Mouse (Mus musculus) olfactory bulb, adult 2 months (tissue): ENCODE data around the gene Adgrv1. TPM values are rescaled to one million over a fixed set of nuclear protein-coding genes. Genes with fewer than 3 reads are reported as not detected.

Source experiments
- H3K27ac ChIP-seq: fragments of 200-500 bp; 2 replicates; pipeline ENCODE4 v1.5.1; 2012; ENCODE audit warnings: low read depth, low read length; ENCODE audit not compliant: insufficient read depth
- H3K4me1 ChIP-seq: fragments of 200-500 bp; 2 replicates; pipeline ENCODE4 v1.6.1; 2012; ENCODE audit warnings: low read length; ENCODE audit not compliant: control insufficient read depth, insufficient read depth
- H3K4me3 ChIP-seq: fragments of 200-500 bp; 2 replicates; pipeline ENCODE4 v1.5.1; 2012; ENCODE audit warnings: mild to moderate bottlenecking, low read depth, low read length, moderate library complexity; ENCODE audit not compliant: insufficient read depth
- CTCF ChIP-seq: fragments of 200-500 bp; IDR thresholded peaks from 2 replicates; pipeline ENCODE4 v1.5.1; 2012; ENCODE audit warnings: low read depth, mild to moderate bottlenecking, low read length, moderate library complexity; ENCODE audit not compliant: insufficient read depth
- POLR2A ChIP-seq: fragments of 200-500 bp; IDR thresholded peaks from 2 replicates; pipeline ENCODE4 v1.6.1; 2012; ENCODE audit warnings: mild to moderate bottlenecking, low read depth, low read length, moderate library complexity; ENCODE audit not compliant: insufficient read depth
- WGBS: fragments of 180-500 bp; shearing (Covaris S2); methylation state at CpG from one replicate; pipeline ENCODE4 v1.1.7; 2018; 5-methylcytosine and 5-hydroxymethylcytosine counted together
- polyA plus RNA-seq: library from polyadenylated mRNA; stranded (reverse); fragments of >200 nt; gene quantifications from 2 replicates; pipeline ENCODE4 v1.2.4, GENCODE M21; 2012; ENCODE audit warnings: low replicate concordance; ENCODE audit not compliant: missing spikeins, insufficient read depth, insufficient read length

The Adgrv1 gene
- polyA plus RNA-seq, 1 experiment = not detected

DNA sequence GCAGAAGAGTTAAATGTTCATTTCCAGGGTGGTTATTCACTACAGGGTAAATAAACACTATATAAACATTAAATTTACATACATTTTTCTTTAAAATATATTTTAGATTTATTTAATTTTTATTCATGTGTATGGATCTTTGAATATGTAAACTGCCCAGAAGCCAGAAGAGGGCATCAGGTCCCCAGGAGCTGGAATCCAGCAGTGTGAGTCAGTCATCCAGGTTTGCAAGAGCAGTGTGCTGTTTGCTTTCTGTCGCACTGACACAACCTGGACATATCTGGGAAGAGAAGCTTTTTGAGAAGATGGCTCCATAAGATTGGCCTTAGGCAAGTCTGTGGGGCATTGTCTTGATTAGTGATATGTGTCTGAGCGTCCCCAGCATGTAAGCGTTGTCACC is 191.5 kb downstream of the Adgrv1 start:
- Histone ChIP-seq H3K4me3 (no peak overlapping the region), H3K27ac (no peak overlapping the region), H3K4me1 (no peaks in the 10 kb centered on the region)
- TF ChIP-seq CTCF = no peak
- no peak for TF ChIP-seq POLR2A
- WGBS = 88% methylated on average over 3 of the region's 3 CpGs

DNA sequence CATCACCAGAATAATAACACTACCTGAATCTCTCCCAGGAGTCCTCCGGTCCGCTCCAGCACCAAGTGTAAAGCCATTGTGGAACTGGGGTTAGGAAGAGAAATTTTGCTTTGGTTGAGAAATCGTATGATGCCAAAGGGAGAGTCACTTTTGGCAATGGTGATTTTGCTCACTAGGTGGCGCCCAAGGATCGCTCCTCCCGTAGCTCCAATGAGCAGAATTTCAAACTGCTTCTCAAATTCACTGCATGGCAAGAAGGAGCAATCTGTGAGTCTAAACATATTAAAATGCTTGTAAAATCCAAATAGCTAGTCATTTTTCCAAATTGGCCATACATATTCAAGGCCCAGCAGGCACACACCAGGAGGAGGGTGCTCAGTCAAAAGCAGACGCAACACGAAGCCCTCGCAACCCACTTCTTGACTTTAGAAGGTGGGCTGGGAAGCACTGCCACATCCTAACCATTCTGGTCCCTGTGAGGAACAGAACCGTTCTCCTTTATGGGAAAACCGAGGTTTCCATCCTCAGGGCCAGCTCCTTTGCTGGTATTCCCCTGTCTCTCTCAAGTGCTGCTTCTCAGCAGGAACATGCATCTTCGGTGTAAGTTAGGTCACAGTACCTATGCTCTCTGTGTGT is 193.4 kb downstream of the Adgrv1 start:
- no peak overlapping the region for H3K27ac ChIP-seq
- peak; percentile 39; the same call in 1 of the 2 replicates for TF ChIP-seq CTCF
- TF ChIP-seq POLR2A = no peak
- H3K4me1 ChIP-seq = no peaks in the 10 kb centered on the region
- WGBS = 38% methylated on average over 12 of the region's 12 CpGs
- no peak overlapping the region for H3K4me3 ChIP-seq

DNA sequence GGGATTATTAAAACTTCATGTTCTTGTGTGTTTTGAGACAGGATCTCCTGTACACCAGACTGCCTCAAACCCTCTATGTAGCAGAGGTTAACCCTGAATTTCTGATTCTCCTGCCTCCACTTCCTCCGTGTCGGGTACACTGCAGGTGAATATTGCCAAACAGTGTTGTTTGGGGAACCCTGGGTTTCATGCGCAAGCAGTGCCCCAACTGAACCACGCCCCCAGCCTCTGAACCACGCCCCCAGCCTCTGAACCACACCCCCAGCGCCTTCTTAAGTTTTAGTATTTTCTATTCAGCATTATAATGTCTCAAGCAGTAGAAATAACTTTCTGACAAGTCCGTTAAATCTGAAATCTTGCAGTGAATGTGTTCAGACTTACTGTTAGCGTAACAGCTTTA is 195.9 kb downstream of the Adgrv1 start:
- TF ChIP-seq CTCF (no peak), POLR2A (no peak)
- H3K27ac ChIP-seq = no peak overlapping the region
- no peaks in the 10 kb centered on the region for H3K4me1 ChIP-seq
- WGBS = 86% methylated on average over 8 of the region's 8 CpGs
- no peak overlapping the region for H3K4me3 ChIP-seq

DNA sequence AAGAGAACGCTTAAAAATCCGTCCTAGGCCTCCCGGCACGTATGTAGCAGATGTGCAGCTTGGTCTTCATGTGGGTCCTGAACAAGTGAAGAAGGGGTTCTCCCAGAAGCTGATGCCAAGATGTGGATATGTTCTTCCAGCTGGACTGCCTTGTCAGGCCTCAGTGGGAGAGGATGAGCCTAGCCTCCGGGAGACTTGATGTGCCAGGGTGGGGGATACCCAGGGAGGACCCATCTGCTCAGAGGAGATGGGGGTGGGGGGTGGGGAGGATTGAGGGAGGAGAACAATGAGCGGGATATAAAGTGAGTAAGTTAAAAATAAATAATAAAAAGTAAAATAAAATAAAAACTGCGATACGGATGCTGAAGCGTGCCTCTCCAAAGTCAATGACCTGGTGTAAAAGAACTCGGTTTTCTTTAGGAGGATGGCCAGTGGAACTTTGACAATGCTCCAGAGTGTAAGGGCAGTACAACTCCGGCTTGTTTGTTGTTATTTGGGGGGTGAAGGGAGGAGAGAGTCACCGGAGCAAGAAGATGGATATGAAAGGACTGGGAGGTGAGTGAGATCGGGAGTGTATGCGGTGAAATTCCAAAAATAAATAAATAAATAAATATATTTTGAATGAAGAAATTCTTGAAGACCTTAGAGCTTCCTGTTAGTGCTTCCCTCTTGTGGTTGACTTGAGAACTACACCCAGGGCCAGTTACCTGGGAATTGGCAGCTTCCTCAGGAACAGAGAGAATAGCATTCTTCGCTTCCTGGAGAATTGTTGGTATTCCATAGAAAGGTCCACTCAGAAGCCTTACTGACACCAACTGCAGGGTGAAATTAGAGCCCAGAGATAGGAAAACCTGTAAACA is 205.8 kb downstream of the Adgrv1 start:
- TF ChIP-seq POLR2A (no peak), CTCF (no peak)
- Histone ChIP-seq H3K4me1 (no peaks in the 10 kb centered on the region), H3K27ac (no peak overlapping the region), H3K4me3 (no peak overlapping the region)
- WGBS = 74% methylated on average over 15 of the region's 15 CpGs

DNA sequence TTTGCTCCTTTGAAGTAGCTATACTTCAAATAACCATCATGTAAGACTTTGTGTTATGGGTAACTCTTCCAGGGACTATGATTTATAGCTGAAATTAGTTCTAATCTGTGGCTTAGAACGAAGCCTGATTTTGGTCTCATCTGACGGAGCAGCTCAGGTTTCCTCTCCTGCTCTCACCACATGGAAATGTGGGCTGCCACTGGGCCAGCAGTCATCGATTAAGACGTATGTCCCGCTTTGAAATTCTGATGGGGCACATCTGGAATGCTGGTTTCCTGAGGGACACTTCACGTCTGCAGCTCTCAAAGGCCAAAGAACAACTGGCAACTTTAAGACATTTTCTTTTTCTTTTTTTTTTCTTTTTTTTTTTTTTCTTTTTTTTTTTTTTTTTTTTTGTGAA is 207.8 kb downstream of the Adgrv1 start:
- WGBS = 89% methylated on average over 6 of the region's 6 CpGs
- TF ChIP-seq POLR2A (no peak), CTCF (no peak)
- no peak overlapping the region for H3K4me3 ChIP-seq

DNA sequence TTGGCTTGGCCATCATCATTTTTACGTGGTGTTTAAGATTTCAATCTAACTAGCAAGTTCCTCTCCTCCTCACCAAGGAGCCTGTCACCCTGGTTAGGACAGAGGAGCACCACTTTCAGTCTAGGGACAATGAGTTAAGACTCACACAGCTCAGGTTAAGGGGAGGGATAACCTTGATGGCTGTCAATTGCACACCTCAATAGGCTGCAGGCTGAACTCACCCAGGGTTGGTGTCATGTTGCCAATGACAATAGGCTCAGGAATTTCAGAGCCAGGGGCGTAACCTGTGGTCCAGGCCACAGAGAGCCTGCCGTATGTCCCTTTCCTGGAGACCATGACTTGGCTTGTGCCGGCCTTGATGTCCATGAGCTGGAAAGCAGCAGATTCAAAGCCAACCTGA is 209.0 kb downstream of the Adgrv1 start:
- H3K4me3 ChIP-seq = no peak overlapping the region
- WGBS = 82% methylated on average over 4 of the region's 4 CpGs
- no peak for TF ChIP-seq POLR2A
- TF ChIP-seq CTCF = no peak
- no peak overlapping the region for H3K27ac ChIP-seq
- no peaks in the 10 kb centered on the region for H3K4me1 ChIP-seq

More for the DNA sequence above, 207.8 kb downstream of the Adgrv1 start:
- no peak overlapping the region for H3K27ac ChIP-seq
- no peaks in the 10 kb centered on the region for H3K4me1 ChIP-seq

DNA sequence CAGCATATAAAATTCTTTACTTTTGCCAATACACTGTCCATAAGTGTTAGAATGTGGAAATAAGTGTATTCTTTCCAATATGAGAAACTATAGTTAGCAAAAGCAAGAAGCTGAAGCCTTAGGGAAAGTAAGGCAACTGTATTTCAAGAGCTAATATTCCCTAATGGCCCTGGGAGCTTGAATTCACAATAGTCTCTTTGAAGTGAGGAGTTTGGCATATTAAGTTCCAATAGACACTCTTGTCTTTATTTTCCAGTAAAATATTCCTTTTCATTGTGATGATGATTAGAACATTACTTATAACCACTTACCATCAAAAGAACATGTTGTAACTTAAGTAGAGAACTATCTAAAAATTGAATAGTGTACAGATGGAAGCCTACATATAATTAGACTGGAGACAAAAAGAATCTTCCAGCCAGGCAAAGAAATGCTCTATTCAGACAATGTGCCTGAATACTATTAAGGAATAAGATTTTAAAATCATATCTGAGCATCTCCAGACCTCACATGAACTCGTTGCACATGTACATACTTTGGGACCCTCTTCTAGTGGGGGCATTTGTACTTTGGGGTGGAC is 225.0 kb downstream of the Adgrv1 start:
- TF ChIP-seq POLR2A = no peak
- no peak for TF ChIP-seq CTCF
- no peak overlapping the region for H3K27ac ChIP-seq
- H3K4me1 ChIP-seq = no peaks in the 10 kb centered on the region
- H3K4me3 ChIP-seq = no peak overlapping the region
- WGBS = 78% methylated on average over 1 of the region's 1 CpGs

DNA sequence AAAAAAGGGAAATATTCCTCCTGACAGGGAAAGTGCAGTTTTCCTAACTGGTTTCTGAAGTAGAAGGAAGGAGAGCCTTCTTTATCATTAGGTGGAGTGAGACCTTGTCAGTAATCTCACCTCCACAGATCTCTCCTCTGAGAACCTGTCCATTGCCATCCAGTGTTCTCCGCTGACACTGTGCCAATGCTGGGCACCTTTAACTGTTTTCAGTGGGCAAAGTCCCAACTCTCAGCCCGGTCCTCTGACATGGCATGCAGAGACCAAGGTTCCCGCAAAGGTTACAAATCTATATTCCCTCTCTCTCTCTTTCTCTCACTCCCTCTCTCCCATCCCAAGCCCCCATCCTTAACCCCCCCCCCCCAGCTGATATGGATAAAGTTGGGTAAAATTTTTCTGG is 230.1 kb downstream of the Adgrv1 start:
- Histone ChIP-seq H3K4me1 (no peaks in the 10 kb centered on the region), H3K27ac (no peak overlapping the region), H3K4me3 (no peak overlapping the region)
- WGBS = 92% methylated on average over 3 of the region's 3 CpGs
- TF ChIP-seq CTCF (no peak), POLR2A (no peak)

DNA sequence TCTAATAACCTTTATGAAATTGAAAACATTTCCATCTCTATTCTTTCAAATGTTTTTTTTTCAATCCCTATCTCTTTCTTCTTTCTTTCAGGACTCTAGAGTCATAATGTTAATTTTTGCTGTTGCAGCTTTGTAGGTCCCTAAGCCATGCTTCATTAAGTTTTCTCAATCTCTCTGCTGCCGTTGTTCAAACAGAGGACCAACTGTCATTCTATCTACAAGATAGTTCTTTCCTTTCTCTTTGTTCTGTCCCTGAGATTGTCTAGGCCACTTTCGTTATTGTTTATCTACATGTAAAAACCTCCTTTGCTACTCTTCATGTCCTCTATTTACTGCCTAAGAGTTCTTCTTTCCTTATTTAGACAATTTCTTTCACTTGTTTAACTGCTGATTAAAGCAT is 230.8 kb downstream of the Adgrv1 start:
- Histone ChIP-seq H3K4me3 (no peak overlapping the region), H3K27ac (no peak overlapping the region), H3K4me1 (no peaks in the 10 kb centered on the region)
- no peak for TF ChIP-seq CTCF
- no peak for TF ChIP-seq POLR2A
- WGBS = 34% methylated on average over 2 of the region's 2 CpGs

DNA sequence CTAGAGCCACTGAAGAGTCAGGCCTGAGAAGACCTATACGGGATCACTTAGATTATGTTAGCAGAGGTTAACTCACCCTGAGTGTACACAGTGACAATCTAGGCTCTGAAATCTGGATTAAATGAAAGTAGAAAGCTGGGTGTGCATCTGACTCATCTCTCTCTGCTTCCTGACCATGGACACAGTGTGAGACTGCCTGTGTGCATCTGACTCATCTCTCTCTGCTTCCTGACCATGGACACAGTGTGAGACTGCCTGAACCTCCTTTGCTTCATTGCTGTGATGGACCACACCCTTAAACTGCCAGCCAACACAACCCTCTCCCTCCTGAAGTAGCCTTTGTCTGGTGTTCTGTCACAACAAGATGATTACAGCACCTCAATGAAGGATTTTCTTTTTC is 231.2 kb downstream of the Adgrv1 start:
- Histone ChIP-seq H3K27ac (no peak overlapping the region), H3K4me1 (no peaks in the 10 kb centered on the region), H3K4me3 (no peak overlapping the region)
- WGBS = 80% methylated on average over 1 of the region's 1 CpGs
- TF ChIP-seq CTCF = no peak
- no peak for TF ChIP-seq POLR2A
